Mouse (Mus musculus) CH12.LX (cell line): ENCODE data around the gene Dpyd. TPM values are rescaled to one million over a fixed set of nuclear protein-coding genes. Genes with fewer than 3 reads are reported as not detected.

Source experiments
- DNase-seq: peaks from one replicate; pipeline ENCODE4 v3.0.0-alpha.2; 2013; ENCODE audit errors: extremely low read depth
- H3K27ac ChIP-seq: 2 replicates; pipeline ENCODE4 v1.5.1; 2012; ENCODE audit warnings: low read depth, mild to moderate bottlenecking, control low read depth, moderate library complexity; ENCODE audit not compliant: insufficient read depth
- H3K27me3 ChIP-seq: replicated peaks from 2 replicates; pipeline ENCODE3; 2012; ENCODE audit warnings: inconsistent platforms
- H3K36me3 ChIP-seq, 2 experiments: replicated peaks in 1 of 2; 2 replicates each; pipeline versions ENCODE3 to v1.6.1; 2012; ENCODE audit warnings: inconsistent platforms in 1 of 2, low read length in 1 of 2, mild to moderate bottlenecking in 1 of 2, mixed read lengths in 1 of 2, moderate library complexity in 1 of 2; ENCODE audit not compliant: control insufficient read depth in 1 of 2, insufficient read depth in 1 of 2
- H3K4me1 ChIP-seq, 2 experiments: 2 replicates each; pipeline ENCODE4 v1.6.1; 2012; ENCODE audit warnings: inconsistent platforms in 1 of 2, moderate library complexity in 1 of 2; ENCODE audit not compliant: insufficient read depth in 2 of 2, control insufficient read depth in 1 of 2
- H3K4me2 ChIP-seq: 2 replicates; pipeline ENCODE4 v1.6.1; 2012; ENCODE audit warnings: low read depth, mild to moderate bottlenecking, control low read depth; ENCODE audit not compliant: poor library complexity, insufficient read depth, severe bottlenecking
- H3K4me3 ChIP-seq, 3 experiments: fragments of 150-350 bp in 1 of 3; sonication (generic) in 1 of 3; replicated peaks in 1 of 3; 2 replicates each; pipeline versions ENCODE3 to v1.5.1; 2011 to 2012; ENCODE audit warnings: low read depth in 2 of 3, low read length in 2 of 3, mild to moderate bottlenecking in 2 of 3, moderate library complexity in 2 of 3, control low read depth in 1 of 3, improper control_type of control experiment in 1 of 3, inconsistent platforms in 1 of 3, mixed read lengths in 1 of 3; ENCODE audit not compliant: poor library complexity in 1 of 3
- H3K79me2 ChIP-seq: replicated peaks from 2 replicates; pipeline ENCODE4 v1.6.1; 2012; ENCODE audit warnings: mild to moderate bottlenecking, moderate library complexity; ENCODE audit not compliant: control insufficient read depth, poor library complexity, insufficient read depth, severe bottlenecking; ENCODE audit errors: extremely low read depth
- H3K9ac ChIP-seq: 2 replicates; pipeline ENCODE4 v1.6.1; 2012; ENCODE audit warnings: low read depth, mild to moderate bottlenecking, control low read depth, moderate library complexity; ENCODE audit not compliant: insufficient read depth
- H3K9me3 ChIP-seq: replicated peaks from 2 replicates; pipeline ENCODE3; 2012; ENCODE audit warnings: low read length, inconsistent platforms, mixed read lengths
- BHLHE40 ChIP-seq: IDR thresholded peaks from 2 replicates; pipeline ENCODE4 v1.6.1; 2011; ENCODE audit warnings: mild to moderate bottlenecking, low read depth, low read length, improper control_type of control experiment
- CHD1 ChIP-seq: IDR thresholded peaks from 2 replicates; pipeline ENCODE4 v1.6.1; 2012; ENCODE audit warnings: low read depth, low read length, improper control_type of control experiment, inconsistent platforms
- CTCF ChIP-seq, 2 experiments: IDR thresholded peaks in 1 of 2; conservative IDR thresholded peaks in 1 of 2; 2 replicates each; pipeline ENCODE4 v1.5.1; 2011 to 2012; ENCODE audit warnings: low read depth in 2 of 2, low read length in 2 of 2, improper control_type of control experiment in 1 of 2, inconsistent platforms in 1 of 2, mild to moderate bottlenecking in 1 of 2, moderate library complexity in 1 of 2
- E2F4 ChIP-seq: IDR thresholded peaks from 2 replicates; pipeline ENCODE4 v1.6.1; 2011; ENCODE audit warnings: low read depth, low read length, improper control_type of control experiment; ENCODE audit not compliant: insufficient replicate concordance
- ELF1 ChIP-seq: IDR thresholded peaks from 2 replicates; pipeline ENCODE4 v1.6.1; 2014; ENCODE audit warnings: low read depth, mild to moderate bottlenecking, inconsistent platforms, low read length, improper control_type of control experiment
- HCFC1 ChIP-seq: IDR thresholded peaks from 2 replicates; pipeline ENCODE4 v1.6.1; 2012; ENCODE audit warnings: low read depth, mild to moderate bottlenecking, inconsistent platforms, low read length, improper control_type of control experiment
- IRF4 ChIP-seq: IDR thresholded peaks from 2 replicates; pipeline ENCODE4 v1.6.1; 2014; ENCODE audit warnings: low read depth, mild to moderate bottlenecking, inconsistent platforms, low read length, improper control_type of control experiment
- JUND ChIP-seq: conservative IDR thresholded peaks from 2 replicates; pipeline ENCODE4 v1.6.1; 2011; ENCODE audit warnings: low read depth, low read length, improper control_type of control experiment
- KAT2A ChIP-seq: IDR thresholded peaks from 2 replicates; pipeline ENCODE4 v1.6.1; 2012; ENCODE audit warnings: low read length, improper control_type of control experiment, inconsistent platforms; ENCODE audit not compliant: insufficient replicate concordance
- MEF2A ChIP-seq: IDR thresholded peaks from 2 replicates; pipeline ENCODE4 v1.6.1; 2014; ENCODE audit warnings: low read depth, mild to moderate bottlenecking, inconsistent platforms, low read length, improper control_type of control experiment, borderline replicate concordance
- MYC ChIP-seq: IDR thresholded peaks from 2 replicates; pipeline ENCODE4 v1.6.1; 2011; ENCODE audit warnings: low read depth, mild to moderate bottlenecking, improper control_type of control experiment, low read length
- RAD21 ChIP-seq: IDR thresholded peaks from 2 replicates; pipeline ENCODE4 v1.6.1; 2011; ENCODE audit warnings: low read depth, mild to moderate bottlenecking, low read length, improper control_type of control experiment, moderate library complexity
- RCOR1 ChIP-seq: conservative IDR thresholded peaks from 2 replicates; pipeline ENCODE4 v1.6.1; 2012; ENCODE audit warnings: low read depth, mild to moderate bottlenecking, inconsistent platforms, low read length, improper control_type of control experiment
- SMC3 ChIP-seq: IDR thresholded peaks from 2 replicates; pipeline ENCODE4 v1.6.1; 2011; ENCODE audit warnings: low read depth, low read length, improper control_type of control experiment
- TBP ChIP-seq: conservative IDR thresholded peaks from 2 replicates; pipeline ENCODE4 v1.6.1; 2011; ENCODE audit warnings: low read depth, low read length, improper control_type of control experiment
- TCF12 ChIP-seq: IDR thresholded peaks from 2 replicates; pipeline ENCODE4 v1.6.1; 2014; ENCODE audit warnings: low read depth, mild to moderate bottlenecking, inconsistent platforms, low read length, improper control_type of control experiment
- UBTF ChIP-seq: IDR thresholded peaks from 2 replicates; pipeline ENCODE4 v1.6.1; 2012; ENCODE audit warnings: low read depth, mild to moderate bottlenecking, inconsistent platforms, low read length, improper control_type of control experiment, moderate library complexity
- USF1 ChIP-seq: IDR thresholded peaks from 2 replicates; pipeline ENCODE4 v1.6.1; 2014; ENCODE audit warnings: low read depth, mild to moderate bottlenecking, inconsistent platforms, low read length, improper control_type of control experiment
- USF2 ChIP-seq: conservative IDR thresholded peaks from 2 replicates; pipeline ENCODE4 v1.6.1; 2011; ENCODE audit warnings: low read depth, low read length, improper control_type of control experiment
- dilution Hi-C: fragments of 300-500 bp; cut with MboI; formaldehyde crosslinking; loops from 2 replicates; pipeline ENCODE4 v1.14.3; 2020; ENCODE audit warnings: low sequenced_read_pairs; ENCODE audit not compliant: extremely low pct_unique_long_range_greater_than_20kb, extremely low pct_ligation_motif_present
- in situ Hi-C: fragments of 300-500 bp; cut with MboI; formaldehyde crosslinking; loops from 3 replicates; pipeline ENCODE4 v1.14.3; 2019; ENCODE audit warnings: low sequenced_read_pairs, low pct_ligation_motif_present, low pct_unique_long_range_greater_than_20kb, mixed read lengths
- polyA plus RNA-seq: library from polyadenylated mRNA; unstranded; fragments of >175 nt; gene quantifications from 2 replicates; pipeline ENCODE4 v1.2.1, GENCODE M21; 2012; ENCODE audit warnings: low read depth; ENCODE audit not compliant: insufficient read length
- total RNA-seq, 2 experiments: library from RNA; depleted of rRNA; stranded (reverse); fragments of 300-350 nt in 1 of 2; fragments of >200 nt in 1 of 2; gene quantifications; 2 replicates each; pipeline ENCODE4 v1.2.3; 2012 to 2014

Dpyd gene
- total and polyA plus RNA-seq, 3 experiments: not detected

DNA sequence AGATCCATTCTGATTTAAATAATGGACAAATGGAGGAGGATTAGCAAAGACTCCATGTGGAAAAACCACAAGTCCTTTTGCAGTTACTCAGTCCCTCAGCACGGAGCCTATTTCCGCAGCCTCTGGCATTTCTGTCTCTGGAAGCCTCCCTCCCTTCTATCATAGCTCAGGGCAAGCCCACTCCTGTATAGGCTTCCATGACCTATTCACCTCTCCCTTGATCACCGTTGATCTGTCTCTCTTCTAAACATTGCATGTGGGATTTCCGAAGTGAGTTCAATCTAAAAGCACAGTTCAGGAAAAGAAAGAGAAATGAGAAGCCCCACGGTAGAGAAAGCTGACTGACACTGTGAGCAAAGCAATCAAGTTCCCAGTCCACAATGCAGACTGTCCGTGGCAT lies 20.2 kb upstream of the Dpyd start:
- dilution Hi-C loops (no loop called here), in situ Hi-C loops (no loop called here)
- TF ChIP-seq HCFC1 (no peak), CTCF (conservative IDR thresholded peaks at IDR 0.05 in 1 of 2, IDR thresholded peaks at IDR 0.05 in 1 of 2; ENCODE audit: low read depth in 2 of 2, low read length in 2 of 2) (no peak), ELF1 (no peak), IRF4 (no peak), UBTF (no peak), TCF12 (no peak), USF2 (no peak), SMC3 (no peak), TBP (no peak), JUND (no peak)

DNA sequence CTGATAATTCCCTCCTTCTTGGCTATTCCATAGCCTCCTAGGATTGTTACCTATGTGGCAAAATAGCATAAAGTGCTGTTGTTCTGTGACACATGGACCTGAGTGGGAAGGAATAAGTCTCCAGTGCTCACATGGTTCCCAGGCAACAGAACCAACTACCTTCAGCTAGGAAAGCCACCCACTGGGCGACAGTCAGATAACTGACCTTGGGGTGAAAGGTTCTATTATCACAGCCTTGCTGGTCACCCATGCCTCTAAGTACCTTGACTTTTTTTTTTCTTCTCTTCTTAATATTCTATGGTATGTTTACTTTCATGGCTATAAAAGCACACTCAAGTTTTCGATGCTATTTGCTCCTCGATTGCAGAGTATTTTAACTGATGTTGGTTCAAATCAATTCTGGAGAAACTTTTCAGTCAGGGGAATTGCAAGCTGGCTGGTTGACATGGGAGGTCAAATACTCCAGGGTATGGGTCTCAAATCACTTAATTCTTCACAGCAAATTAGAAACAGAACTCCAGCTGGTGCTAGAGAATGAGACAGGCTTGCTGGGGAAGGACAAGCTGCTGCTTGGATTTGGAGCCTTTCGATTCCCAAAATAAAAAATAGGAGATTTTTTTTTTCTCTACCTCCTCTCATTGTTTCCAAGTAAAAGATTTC lies 14.2 kb upstream of the Dpyd start:
- no peaks in the 10 kb centered on the region for H3K4me1 ChIP-seq
- no peak overlapping the region for H3K4me3 ChIP-seq
- H3K36me3 ChIP-seq: no peaks in the 10 kb centered on the region
- H3K27ac ChIP-seq: no peak overlapping the region
- no peaks in the 10 kb centered on the region for H3K79me2 ChIP-seq
- no peaks in the 10 kb centered on the region for H3K9me3 ChIP-seq
- dilution Hi-C loops (no loop called here), in situ Hi-C loops (no loop called here)
- no peak overlapping the region for H3K9ac ChIP-seq
- TF ChIP-seq USF1: no peak
- TF ChIP-seq CHD1: no peak
- DNase-seq: no peak
- no peak overlapping the region for H3K4me2 ChIP-seq
- H3K27me3 ChIP-seq: no peaks in the 10 kb centered on the region

More for the DNA sequence above, 20.2 kb upstream of the Dpyd start:
- no peaks in the 10 kb centered on the region for H3K27me3 ChIP-seq
- no peak overlapping the region for H3K27ac ChIP-seq
- no peaks in the 10 kb centered on the region for H3K9me3 ChIP-seq
- no peaks in the 10 kb centered on the region for H3K79me2 ChIP-seq
- H3K36me3 ChIP-seq: no peaks in the 10 kb centered on the region
- H3K4me3 ChIP-seq: no peak overlapping the region
- no peak overlapping the region for H3K4me2 ChIP-seq
- no peaks in the 10 kb centered on the region for H3K4me1 ChIP-seq
- no peak for DNase-seq
- no peak overlapping the region for H3K9ac ChIP-seq

DNA sequence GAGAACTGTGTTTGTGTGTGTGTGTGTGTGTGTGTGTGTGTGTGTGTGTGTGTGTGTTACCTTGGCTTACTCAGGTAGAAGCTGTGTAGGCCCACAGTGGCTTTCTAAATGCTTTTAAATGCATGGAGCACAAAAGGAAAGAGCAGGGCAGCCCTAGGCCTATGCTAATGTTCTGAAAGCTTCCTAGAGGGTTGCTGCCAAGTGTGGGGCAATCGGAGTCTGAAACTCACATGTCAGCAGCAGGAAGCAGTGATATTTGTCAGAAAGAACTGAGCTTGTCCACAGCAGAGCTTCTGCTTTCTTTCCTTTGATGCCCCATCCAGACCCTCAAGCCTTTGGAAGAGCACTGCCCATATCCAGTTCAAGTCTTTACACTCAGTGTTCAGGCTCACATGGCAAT lies 4.3 kb upstream of the Dpyd start:
- H3K27ac ChIP-seq: no peak overlapping the region
- no peak overlapping the region for H3K4me2 ChIP-seq
- TF ChIP-seq MYC: no peak
- TF ChIP-seq TBP: no peak
- no peak for TF ChIP-seq UBTF
- no peak for TF ChIP-seq JUND
- TF ChIP-seq MEF2A: no peak
- no peak for TF ChIP-seq KAT2A
- TF ChIP-seq RCOR1: no peak
- no peak for TF ChIP-seq BHLHE40
- no peak for TF ChIP-seq TCF12
- TF ChIP-seq IRF4: no peak
- no peak for TF ChIP-seq USF1
- no peak for TF ChIP-seq E2F4
- no peak for TF ChIP-seq ELF1
- no peak for TF ChIP-seq RAD21
- TF ChIP-seq, all 38 proteins: peak for 0
- Histone ChIP-seq H3K27me3 (no peaks in the 10 kb centered on the region), H3K79me2 (no peaks in the 10 kb centered on the region), H3K4me1 (no peaks in the 10 kb centered on the region), H3K36me3 (no peaks in the 10 kb centered on the region), H3K9ac (no peak overlapping the region), H3K9me3 (peaks cover 2% of the 10 kb centered on the region), H3K4me3 (no peak overlapping the region)
- in situ Hi-C loops: no loop called here
- DNase-seq: no peak
- dilution Hi-C loops: no loop called here
